Mouse (Mus musculus) lung, postnatal 0 days (tissue): ENCODE data around the gene Khdc1c.

Source experiments
- CTCF ChIP-seq: IDR thresholded peaks from 2 replicates; pipeline ENCODE4 v1.5.1; 2016; ENCODE audit warnings: antibody characterized with exemption, mild to moderate bottlenecking
- EP300 ChIP-seq: IDR thresholded peaks from 2 replicates; pipeline ENCODE4 v1.6.1; 2016; ENCODE audit warnings: antibody characterized with exemption, mild to moderate bottlenecking, control low read depth

DNA sequence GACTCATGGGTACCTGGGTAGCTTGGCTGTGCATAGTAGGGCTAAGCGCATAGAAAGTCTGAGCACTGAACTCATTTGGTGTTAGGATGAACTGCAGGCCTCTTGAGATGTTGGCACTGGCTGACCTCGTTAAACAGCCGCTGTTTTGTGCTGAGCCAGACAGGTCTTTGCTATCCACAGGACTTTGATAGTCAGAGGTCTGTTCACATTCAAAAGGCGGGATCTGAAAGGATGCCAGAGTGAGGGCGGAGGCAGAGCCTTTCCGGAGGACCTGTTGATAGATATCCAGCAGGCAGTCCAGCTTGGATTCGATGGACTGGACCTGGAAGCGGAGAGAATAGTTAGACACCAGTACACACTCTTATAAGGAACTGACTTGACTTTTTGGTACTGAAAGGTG is 34.7 kb downstream of the Khdc1c start:
- TF ChIP-seq CTCF: no peak
- no peak for TF ChIP-seq EP300
